Mouse (Mus musculus) C2C12 (cell line): ENCODE data around the gene Rorc. TPM values are rescaled to one million over a fixed set of nuclear protein-coding genes. Genes with fewer than 3 reads are reported as not detected.

ENCODE experiments used
- H3K27me3 ChIP-seq: one replicate; pipeline ENCODE4 v1.6.1; 2011; ENCODE audit not compliant: control insufficient read depth, insufficient read depth, insufficient read length
- H3K36me3 ChIP-seq: one replicate; pipeline ENCODE4 v1.6.1; 2011; ENCODE audit not compliant: control insufficient read depth, insufficient read depth
- H3K4me3 ChIP-seq: one replicate; pipeline ENCODE4 v1.5.1; 2011; ENCODE audit warnings: mild to moderate bottlenecking, control low read depth; ENCODE audit not compliant: poor library complexity, insufficient read depth, severe bottlenecking
- H3K79me2 ChIP-seq: one replicate; pipeline ENCODE4 v1.6.1; 2011; ENCODE audit not compliant: control insufficient read depth, insufficient read depth
- H3K79me3 ChIP-seq: one replicate; pipeline ENCODE4 v1.6.1; 2011; ENCODE audit warnings: low read depth, control low read depth
- H3ac ChIP-seq: one replicate; pipeline ENCODE3; 2011; ENCODE audit warnings: low read depth; ENCODE audit not compliant: control insufficient read depth, insufficient read length
- CEBPB ChIP-seq: IDR thresholded peaks from one replicate; pipeline ENCODE4 v1.6.1; 2011; ENCODE audit warnings: low read depth, mild to moderate bottlenecking, control low read depth, moderate library complexity
- CTCF ChIP-seq: IDR thresholded peaks from one replicate; pipeline ENCODE4 v1.5.1; 2011; ENCODE audit not compliant: control insufficient read depth, insufficient read depth, insufficient read length
- FOSL1 ChIP-seq: IDR thresholded peaks from one replicate; pipeline ENCODE4 v1.8.0; 2011; ENCODE audit warnings: mild to moderate bottlenecking, low read length; ENCODE audit not compliant: poor library complexity, insufficient read depth, severe bottlenecking
- MAX ChIP-seq: IDR thresholded peaks from one replicate; pipeline ENCODE4 v1.6.1; 2011; ENCODE audit warnings: mild to moderate bottlenecking, control low read depth
- MYOD1 ChIP-seq: IDR thresholded peaks from one replicate; pipeline ENCODE4 v1.6.1; 2011; ENCODE audit warnings: low read depth; ENCODE audit not compliant: control insufficient read depth, insufficient read length
- MYOG ChIP-seq: IDR thresholded peaks from one replicate; pipeline ENCODE4 v1.6.1; 2011; ENCODE audit not compliant: control insufficient read depth, insufficient read length; ENCODE audit errors: extremely low read depth
- USF1 ChIP-seq: IDR thresholded peaks from one replicate; pipeline ENCODE4 v1.6.1; 2011; ENCODE audit warnings: low read depth, mild to moderate bottlenecking, control low read depth, moderate library complexity
- long read RNA-seq, 2 experiments: library from polyadenylated mRNA; unstranded; transcript quantifications; one replicate each; pipeline ENCODE4 v2.0.0; 2019 to 2020
- polyA plus RNA-seq: library from polyadenylated mRNA; unstranded; fragments of >200 nt; fragmentation: generic; extraction: Trizol; gene quantifications from one replicate; pipeline ENCODE4 v1.2.1, GENCODE M21; 2012; ENCODE audit warnings: missing spikeins

Gene Rorc
- polyA plus RNA-seq: 0.05 TPM
- long read RNA-seq, experiment 1, partial matches to known transcripts: 0 of 3 reads
- long read RNA-seq, experiment 1, other reads (novel, unspliced or antisense): 1 of 3 reads
- long read RNA-seq, experiment 2: 0 reads

DNA sequence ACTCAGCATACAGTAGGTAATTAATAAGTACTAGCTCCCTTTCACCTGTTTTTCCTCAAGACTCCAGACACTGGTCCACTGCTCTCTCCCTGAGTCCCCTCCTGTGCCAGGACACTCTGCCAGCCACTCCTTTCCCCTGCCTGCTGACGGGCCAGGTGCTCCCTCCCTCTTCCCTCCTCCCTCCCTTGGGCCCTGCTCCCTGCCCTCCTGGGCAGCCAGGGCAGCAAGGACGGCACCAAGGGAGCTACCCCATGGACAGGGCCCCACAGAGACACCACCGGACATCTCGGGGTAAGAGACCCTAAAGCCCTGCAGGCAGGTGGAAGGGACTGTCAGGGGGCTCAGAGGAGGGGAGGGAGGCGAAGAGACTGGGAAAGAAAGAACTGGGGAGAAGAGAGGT, at the start of gene Rorc:
Gene Rorc, plus strand, starts transcription at position 154 of the 400 bp plus-strand sequence.
- Histone ChIP-seq H3K79me2 (no peaks in the 10 kb centered on the region), H3K27me3 (no peaks in the 10 kb centered on the region), H3K36me3 (no peaks in the 10 kb centered on the region), H3K4me3 (no peak within 1 kb of the TSS), H3K79me3 (no peaks in the 10 kb centered on the region), H3ac (no peak within 1 kb of the TSS)
- no peak for TF ChIP-seq MYOG
- TF ChIP-seq MYOD1: no peak
- no peak for TF ChIP-seq CTCF
- TF ChIP-seq CEBPB: no peak
- TF ChIP-seq MAX: no peak
- no peak for TF ChIP-seq USF1
- no peak for TF ChIP-seq FOSL1

DNA sequence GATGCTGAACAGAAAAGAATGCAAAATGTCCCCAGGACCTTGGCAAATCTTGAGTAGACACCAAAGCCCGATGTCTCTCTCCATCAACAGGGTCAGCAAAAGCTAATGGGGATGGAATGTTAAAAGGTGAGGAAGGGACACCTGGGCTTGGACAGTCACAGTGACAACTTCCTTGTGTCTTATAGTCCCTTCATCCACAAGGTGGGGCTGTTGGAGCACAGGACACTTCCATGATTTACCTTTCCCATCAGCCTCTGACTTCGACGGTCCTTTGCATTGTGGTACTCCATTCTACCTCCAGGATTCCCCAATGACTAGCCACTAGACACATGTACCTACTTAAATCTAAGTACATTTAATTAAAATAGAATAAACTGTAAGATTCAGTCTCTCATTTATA, 43.9 kb upstream of the Rorc start:
- TF ChIP-seq CTCF (no peak), MAX (no peak), MYOG (no peak), MYOD1 (no peak), CEBPB (no peak), USF1 (no peak), FOSL1 (no peak)
- H3ac ChIP-seq: no peak overlapping the region
- H3K36me3 ChIP-seq: peaks cover 4% of the 10 kb centered on the region
- no peaks in the 10 kb centered on the region for H3K79me2 ChIP-seq
- H3K4me3 ChIP-seq: no peak overlapping the region
- H3K27me3 ChIP-seq: no peaks in the 10 kb centered on the region
- H3K79me3 ChIP-seq: no peaks in the 10 kb centered on the region

DNA sequence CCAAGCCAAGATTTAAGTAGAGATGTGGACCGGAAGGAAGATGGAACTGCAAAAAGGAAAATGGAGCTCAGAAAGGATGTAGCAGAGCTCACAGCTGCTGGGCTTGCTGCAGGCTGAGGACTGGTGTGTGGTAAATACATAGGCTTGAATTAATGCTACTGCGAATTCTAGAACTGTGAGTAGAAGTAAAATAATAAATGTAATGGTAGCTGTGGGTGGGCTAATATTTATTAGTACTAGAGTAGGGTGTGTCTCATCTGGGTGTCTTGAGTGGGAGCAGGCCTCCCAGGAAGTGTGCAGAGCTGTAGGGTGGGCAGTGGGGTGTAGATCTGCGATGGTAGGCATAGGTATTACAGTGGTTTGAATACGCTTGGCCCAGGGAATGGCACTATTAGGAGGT, 38.2 kb upstream of the Rorc start:
- no peak overlapping the region for H3K4me3 ChIP-seq

DNA sequence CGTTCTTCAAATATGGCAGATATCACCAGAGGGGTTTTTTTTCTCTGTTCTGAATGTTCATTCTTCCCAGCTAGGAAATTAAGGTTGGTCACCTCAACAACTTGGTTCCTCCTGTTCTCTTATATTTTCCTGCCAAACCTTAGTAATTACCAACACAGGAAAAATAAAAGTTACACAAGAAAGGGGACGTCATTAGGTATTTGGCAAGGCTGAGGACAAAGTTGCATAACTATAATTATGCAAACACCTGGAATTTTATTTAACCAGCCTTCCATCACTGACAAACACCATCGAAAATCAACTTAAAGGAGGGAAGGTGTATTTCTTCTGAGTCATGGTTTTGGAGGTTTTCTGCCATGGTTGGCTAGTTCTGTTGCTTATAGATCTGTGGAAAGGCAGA, 34.1 kb upstream of the Rorc start:
- Histone ChIP-seq H3ac (no peak overlapping the region), H3K4me3 (no peak overlapping the region), H3K36me3 (no peaks in the 10 kb centered on the region), H3K79me2 (no peaks in the 10 kb centered on the region), H3K27me3 (peaks cover 3% of the 10 kb centered on the region), H3K79me3 (no peaks in the 10 kb centered on the region)
- TF ChIP-seq FOSL1 (no peak), MAX (no peak), CTCF (no peak), MYOD1 (no peak), CEBPB (no peak), USF1 (no peak), MYOG (no peak)

More for the DNA sequence above, 38.2 kb upstream of the Rorc start:
- peaks cover 4% of the 10 kb centered on the region for H3K36me3 ChIP-seq
- H3K79me2 ChIP-seq: no peaks in the 10 kb centered on the region
- H3ac ChIP-seq: no peak overlapping the region
- H3K79me3 ChIP-seq: no peaks in the 10 kb centered on the region
- no peak for TF ChIP-seq MYOG
- TF ChIP-seq MYOD1: no peak
- TF ChIP-seq CEBPB: no peak
- TF ChIP-seq FOSL1: no peak
- TF ChIP-seq USF1: no peak
- TF ChIP-seq CTCF: no peak
- TF ChIP-seq MAX: no peak
- peaks cover 3% of the 10 kb centered on the region for H3K27me3 ChIP-seq

DNA sequence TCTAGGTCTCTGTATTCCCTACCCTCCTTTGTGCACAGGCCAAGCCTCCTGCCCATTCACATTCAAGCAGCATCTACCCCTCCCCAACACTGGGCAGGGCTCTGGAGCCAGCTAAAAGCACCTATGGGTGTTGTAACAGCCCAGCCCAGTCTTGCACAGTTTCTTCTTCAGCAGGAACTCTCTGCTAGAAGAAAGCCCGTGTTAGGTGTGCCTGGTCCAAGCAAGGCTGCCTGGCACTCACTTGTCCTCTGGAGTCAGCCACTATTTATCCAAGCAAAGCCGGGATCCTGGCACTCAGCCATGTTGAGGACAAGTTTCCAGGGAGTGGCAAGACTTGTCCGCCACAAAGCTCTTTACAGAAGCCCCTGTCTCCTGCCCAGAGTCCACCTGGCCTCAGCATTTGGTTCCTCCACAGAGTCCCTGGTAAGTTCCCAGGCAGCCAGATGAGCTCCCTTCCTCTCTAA, 30.6 kb upstream of the Rorc start, which contains the start of gene Them5:
Gene Them5, plus strand, starts transcription at position 141 of the 464 bp plus-strand sequence.
- TF ChIP-seq MYOD1 (no peak), USF1 (no peak), CEBPB (no peak), MAX (no peak), MYOG (no peak), CTCF (no peak), FOSL1 (no peak)
- H3K79me2 ChIP-seq: no peaks in the 10 kb centered on the region
- no peaks in the 10 kb centered on the region for H3K79me3 ChIP-seq
- H3K36me3 ChIP-seq: no peaks in the 10 kb centered on the region
- H3K27me3 ChIP-seq: peaks cover 3% of the 10 kb centered on the region
- H3ac ChIP-seq: no peak within 1 kb of the TSS
- H3K4me3 ChIP-seq: no peak within 1 kb of the TSS
